Mouse (Mus musculus) heart, adult 2 months (tissue): ENCODE results near the gene Tamm41. TPM values are rescaled to one million over a fixed set of nuclear protein-coding genes. Genes with fewer than 3 reads are reported as not detected.

ENCODE experiments used
- DNase-seq, 2 experiments: peaks; one replicate each; pipeline ENCODE4 v3.0.0; 2021
- H3K27ac ChIP-seq: fragments of 200-600 bp; 2 replicates; pipeline ENCODE4 v1.8.1; 2022
- H3K27me3 ChIP-seq: fragments of 200-500 bp; 2 replicates; pipeline ENCODE4 v1.6.1; 2012; ENCODE audit warnings: mild to moderate bottlenecking, low read length, inconsistent platforms, mixed read lengths; ENCODE audit not compliant: control insufficient read depth, insufficient read depth
- H3K36me3 ChIP-seq: fragments of 200-500 bp; 2 replicates; pipeline ENCODE4 v1.6.1; 2012; ENCODE audit warnings: low read length, inconsistent platforms; ENCODE audit not compliant: control insufficient read depth, insufficient read depth
- H3K4me1 ChIP-seq: fragments of 200-500 bp; 2 replicates; pipeline ENCODE4 v1.6.1; 2011; ENCODE audit warnings: low read length; ENCODE audit not compliant: control insufficient read depth, insufficient read depth
- H3K4me3 ChIP-seq: fragments of 200-600 bp; 2 replicates; pipeline ENCODE4 v1.8.1; 2022
- H3K79me2 ChIP-seq: fragments of 200-500 bp; replicated peaks from 2 replicates; pipeline ENCODE4 v1.6.1; 2012; ENCODE audit warnings: mild to moderate bottlenecking, inconsistent platforms, low read length, moderate library complexity, mixed read lengths; ENCODE audit not compliant: control insufficient read depth, insufficient read depth
- H3K9ac ChIP-seq: fragments of 200-500 bp; 2 replicates; pipeline ENCODE4 v1.6.1; 2012; ENCODE audit warnings: low read depth, mild to moderate bottlenecking, control low read depth, inconsistent platforms, low read length, mixed read lengths
- CTCF ChIP-seq: fragments of 200-600 bp; IDR thresholded peaks from 2 replicates; pipeline ENCODE4 v1.8.1; 2022; ENCODE audit warnings: antibody characterized with exemption, mild to moderate bottlenecking, moderate library complexity
- EP300 ChIP-seq: fragments of 200-500 bp; IDR thresholded peaks from 2 replicates; pipeline ENCODE4 v1.6.1; 2011; ENCODE audit warnings: low read depth, low read length, control low read depth; ENCODE audit not compliant: insufficient read depth
- POLR2A ChIP-seq: fragments of 200-500 bp; IDR thresholded peaks from 2 replicates; pipeline ENCODE4 v1.6.1; 2011; ENCODE audit warnings: mild to moderate bottlenecking, low read depth, low read length, control low read depth; ENCODE audit not compliant: insufficient read depth
- WGBS: fragments of 180-500 bp; shearing (Covaris S2); methylation state at CpG from one replicate; pipeline ENCODE4 v1.1.7; 2018; 5-methylcytosine and 5-hydroxymethylcytosine counted together
- intact Hi-C: fragments of 180-260 bp; cut with DNase I; formaldehyde crosslinking; loops from one replicate; pipeline ENCODE4 v1.15.1; 2025
- polyA plus RNA-seq: library from polyadenylated mRNA; depleted of rRNA; stranded (reverse); fragments of >200 nt; gene quantifications from 2 replicates; pipeline ENCODE4 v1.2.3, GENCODE M21; 2012
- total RNA-seq, 2 experiments: library from RNA; stranded (reverse); gene quantifications; 2 replicates each; pipeline ENCODE4 v1.2.3; 2021

The Tamm41 gene
- total and polyA plus RNA-seq, 3 experiments: 11.3 to 12.9 (median 12.8) TPM

DNA sequence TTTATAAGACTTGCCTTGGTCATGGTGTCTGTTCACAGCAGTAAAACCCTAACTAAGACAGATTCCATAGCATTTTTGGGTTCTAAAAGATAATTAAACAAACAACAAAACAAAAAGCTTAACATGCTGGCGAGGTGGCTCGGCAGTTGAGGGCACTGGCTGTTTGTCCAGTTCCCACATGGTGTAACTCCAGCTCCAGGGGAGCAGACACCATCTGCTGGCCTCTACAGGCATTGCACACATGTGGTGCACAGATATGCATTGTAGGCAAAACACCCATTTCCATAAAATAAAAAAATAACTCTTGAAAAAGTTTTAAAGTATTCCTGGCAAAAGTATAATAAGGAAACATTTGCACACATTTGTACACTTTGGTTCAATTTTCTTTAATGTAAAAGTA, 7.6 kb downstream of the Tamm41 start:
- no peak overlapping the region for H3K4me3 ChIP-seq
- intact Hi-C loops: loop anchor here (10.0 kb wide), 1 partner anchor 105 kb away; no protein-coding TSS in a partner anchor
- no peaks in the 10 kb centered on the region for H3K27me3 ChIP-seq
- H3K27ac ChIP-seq: no peak overlapping the region
- H3K9ac ChIP-seq: no peak overlapping the region
- no peak for DNase-seq
- TF ChIP-seq CTCF (peak; percentile 49), POLR2A (no peak)
- no peaks in the 10 kb centered on the region for H3K4me1 ChIP-seq
- no peaks in the 10 kb centered on the region for H3K79me2 ChIP-seq
- WGBS: 86% methylated on average over 2 of the region's 2 CpGs
- H3K36me3 ChIP-seq: no peaks in the 10 kb centered on the region

DNA sequence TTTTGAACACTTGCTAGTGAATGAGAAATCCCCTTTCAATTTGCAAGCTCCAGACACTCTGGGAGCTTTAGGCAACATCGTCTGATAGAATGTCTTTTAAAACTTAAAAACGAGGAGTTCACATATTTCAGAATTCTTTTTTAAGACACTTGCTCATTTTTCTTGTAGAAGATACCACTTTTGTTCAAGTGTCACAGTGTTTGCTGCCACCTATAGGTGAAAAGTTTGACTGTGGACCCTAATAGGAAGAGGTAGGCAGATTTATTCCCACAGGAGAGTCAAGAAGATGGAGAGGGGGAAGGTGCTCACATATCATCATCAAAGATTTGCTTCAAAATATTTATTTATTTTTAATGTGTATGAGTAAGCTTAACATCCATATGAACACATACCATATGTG, 8.4 kb downstream of the Tamm41 start:
- H3K4me3 ChIP-seq: no peak overlapping the region
- no peak for DNase-seq
- H3K27me3 ChIP-seq: no peaks in the 10 kb centered on the region
- intact Hi-C loops: no loop called here
- no peaks in the 10 kb centered on the region for H3K79me2 ChIP-seq
- no peaks in the 10 kb centered on the region for H3K36me3 ChIP-seq
- TF ChIP-seq CTCF (peak; percentile 72), EP300 (no peak), POLR2A (no peak)
- 64% methylated on average over 2 of the region's 2 CpGs for WGBS
- H3K27ac ChIP-seq: no peak overlapping the region
- H3K4me1 ChIP-seq: no peaks in the 10 kb centered on the region
- H3K9ac ChIP-seq: no peak overlapping the region

- Histone ChIP-seq H3K79me2 (no peaks in the 10 kb centered on the region), H3K27me3 (no peaks in the 10 kb centered on the region), H3K9ac (no peak overlapping the region), H3K4me3 (no peak overlapping the region), H3K27ac (no peak overlapping the region), H3K4me1 (no peaks in the 10 kb centered on the region), H3K36me3 (no peaks in the 10 kb centered on the region)
- TF ChIP-seq POLR2A (no peak), CTCF (no peak), EP300 (no peak)
- DNase-seq: no peak
- WGBS: 93% methylated on average over 14 of the region's 14 CpGs
- intact Hi-C loops: no loop called here
Measured at GRCm38 (mm10) chr6:115027485-115027992, 10.1 kb downstream of the Tamm41 start.

- TF ChIP-seq CTCF: no peak
- TF ChIP-seq POLR2A: no peak
- no peak for TF ChIP-seq EP300
- H3K36me3 ChIP-seq: no peaks in the 10 kb centered on the region
Measured at GRCm38 (mm10) chr6:115022876-115023275, 14.8 kb downstream of the Tamm41 start.

GRCm38 (mm10) chr6:115015461-115015860, 22.2 kb downstream of the Tamm41 start:
- TF ChIP-seq CTCF: no peak
- TF ChIP-seq EP300: no peak
- no peak for TF ChIP-seq POLR2A
- 83% methylated on average over 13 of the region's 13 CpGs for WGBS
- H3K27me3 ChIP-seq: no peaks in the 10 kb centered on the region
- DNase-seq: peak in 1 of 2 experiments; percentile 21
- no peaks in the 10 kb centered on the region for H3K36me3 ChIP-seq
- no peak overlapping the region for H3K9ac ChIP-seq
- no peak overlapping the region for H3K4me3 ChIP-seq
- intact Hi-C loops: no loop called here
- H3K4me1 ChIP-seq: no peaks in the 10 kb centered on the region
- no peak overlapping the region for H3K27ac ChIP-seq
- no peaks in the 10 kb centered on the region for H3K79me2 ChIP-seq

More at GRCm38 (mm10) chr6:115022876-115023275, 14.8 kb downstream of the Tamm41 start:
- Histone ChIP-seq H3K27me3 (no peaks in the 10 kb centered on the region), H3K4me1 (no peaks in the 10 kb centered on the region), H3K79me2 (no peaks in the 10 kb centered on the region), H3K27ac (no peak overlapping the region), H3K4me3 (no peak overlapping the region), H3K9ac (no peak overlapping the region)
- intact Hi-C loops: no loop called here
- 81% methylated on average over 9 of the region's 9 CpGs for WGBS
- DNase-seq: no peak

GRCm38 (mm10) chr6:115013574-115013973, 24.1 kb downstream of the Tamm41 start:
- Histone ChIP-seq H3K4me3 (no peak overlapping the region), H3K9ac (no peak overlapping the region), H3K27me3 (no peaks in the 10 kb centered on the region), H3K4me1 (no peaks in the 10 kb centered on the region), H3K36me3 (no peaks in the 10 kb centered on the region), H3K79me2 (no peaks in the 10 kb centered on the region), H3K27ac (no peak overlapping the region)
- intact Hi-C loops: no loop called here
- WGBS: 87% methylated on average over 4 of the region's 4 CpGs
- no peak for TF ChIP-seq EP300
- no peak for TF ChIP-seq CTCF
- TF ChIP-seq POLR2A: no peak
- DNase-seq: no peak
